Mouse (Mus musculus) cerebellum, adult (tissue): Measurements from ENCODE around the gene Lce1k.
"Not testable (repeated sequence)": the region's sequence is repeated elsewhere in the genome, so short reads cannot be mapped to it uniquely, and the experiment has no call there.

ENCODE experiments used
- ATAC-seq: cut with Nextera tagmentation; 2 replicates; pipeline ENCODE4 v1.9.2; 2017; ENCODE audit warnings: mild to moderate bottlenecking, moderate library complexity, mixed read lengths; ENCODE audit not compliant: insufficient number of reproducible peaks, low FRiP score, low TSS enrichment

The Lce1k gene

DNA sequence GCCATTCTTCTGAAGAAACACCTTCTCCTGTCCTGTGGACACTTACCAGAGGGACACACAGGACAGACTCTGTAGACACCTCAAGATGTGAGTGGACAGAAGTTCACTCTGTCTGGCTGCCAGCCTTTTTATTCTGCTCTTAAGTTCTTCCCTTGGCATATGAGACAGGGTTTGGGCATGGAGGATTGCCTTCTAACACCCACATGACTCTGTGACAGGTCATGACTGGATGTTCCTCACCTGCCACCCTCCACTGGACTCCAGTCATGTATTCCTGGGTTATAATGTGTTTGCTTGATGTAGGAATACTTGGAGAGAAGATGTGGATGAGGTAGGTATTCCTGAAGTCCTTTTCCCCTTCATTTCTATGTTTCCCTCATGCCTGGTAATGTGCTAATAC lies at the start of gene Lce1k:
Gene Lce1k (minus strand): TSS at position 101 of the 400 bp plus-strand sequence.
- no peak for ATAC-seq

DNA sequence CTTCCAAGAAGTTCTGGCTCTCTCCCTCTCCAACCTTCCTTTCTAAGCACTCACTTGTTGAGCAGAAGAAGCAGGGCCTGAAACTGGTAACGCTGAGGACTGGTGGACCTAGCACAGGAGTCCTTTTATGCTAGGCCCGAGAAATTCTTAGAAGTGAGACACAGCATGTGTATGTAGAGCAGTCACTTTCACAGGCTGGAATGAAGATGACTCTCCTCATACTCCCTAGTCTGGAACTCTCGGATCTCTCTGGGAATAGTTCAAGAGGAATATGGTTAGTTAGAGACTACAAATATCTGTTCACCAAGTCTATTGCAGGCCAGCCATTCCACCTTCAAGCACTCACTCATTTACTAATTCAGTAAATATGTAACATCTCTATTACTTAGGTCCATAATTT lies 43.5 kb upstream of the Lce1k start, which contains the start of gene Lce1l:
Gene Lce1l (minus strand): TSS at position 101 of the 400 bp plus-strand sequence.
- no peak for ATAC-seq

DNA sequence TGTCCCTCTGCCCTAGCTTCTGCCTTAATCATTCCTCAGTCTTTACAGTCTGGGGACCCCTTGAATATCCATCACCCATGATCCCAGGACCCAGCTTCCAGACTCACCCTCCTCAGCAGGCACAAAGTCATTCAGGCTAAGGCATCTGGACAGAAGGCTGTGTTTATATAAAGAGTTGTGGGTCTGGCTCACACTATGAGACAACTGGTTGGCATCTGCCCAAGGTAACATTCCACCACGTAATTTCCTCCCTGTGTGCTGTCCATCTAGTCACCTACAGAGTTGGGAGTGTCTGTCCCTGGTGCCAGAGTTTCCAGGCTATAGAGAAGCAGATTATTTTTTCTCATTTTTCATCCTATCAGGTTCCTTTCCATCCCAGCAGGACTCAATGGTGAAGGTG lies 19.4 kb upstream of the Lce1k start, which contains the start of gene Kprp:
Gene Kprp (minus strand): TSS at position 140 of the 400 bp plus-strand sequence.
- no peak; the same call in 1 of the 2 replicates for ATAC-seq

DNA sequence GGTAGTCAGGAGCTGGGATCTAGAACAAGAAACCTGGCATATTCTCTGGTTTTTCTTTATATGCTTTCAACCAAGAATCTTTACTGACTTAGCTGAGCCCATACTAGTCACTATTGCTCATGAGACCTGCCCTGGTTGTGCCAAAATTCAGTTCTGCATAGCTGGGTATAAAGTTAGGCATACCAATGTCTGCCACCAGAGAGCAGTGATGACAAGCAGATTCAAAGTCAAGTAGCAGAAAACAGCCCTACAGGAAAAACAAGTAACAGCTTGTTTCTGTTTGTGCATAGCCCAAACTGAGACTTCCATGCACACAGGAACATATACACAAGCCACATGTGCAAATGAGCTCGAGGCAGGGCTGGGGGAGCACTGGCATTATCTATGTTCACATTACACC lies 18.1 kb upstream of the Lce1k start:
- ATAC-seq, result no peak

DNA sequence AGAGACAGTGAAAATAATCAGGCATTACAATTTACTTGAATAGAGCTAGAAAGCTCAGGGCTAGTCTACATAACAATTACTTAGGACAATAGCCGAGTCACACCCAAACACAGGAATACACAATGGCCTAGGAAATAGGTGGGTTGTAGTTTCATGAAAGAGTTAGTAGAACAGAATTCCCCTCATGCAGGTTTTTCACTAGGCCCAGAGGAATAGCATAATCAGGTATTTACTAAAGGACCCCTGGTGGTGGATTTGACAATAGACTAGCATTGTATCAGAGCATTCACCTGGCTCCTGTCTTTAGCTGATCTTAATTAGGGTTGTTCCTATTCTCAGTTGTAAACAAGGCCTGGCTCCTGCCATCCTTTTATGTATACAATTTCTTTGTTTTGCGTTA lies 8.3 kb upstream of the Lce1k start:
- not testable (repeated sequence) for ATAC-seq

DNA sequence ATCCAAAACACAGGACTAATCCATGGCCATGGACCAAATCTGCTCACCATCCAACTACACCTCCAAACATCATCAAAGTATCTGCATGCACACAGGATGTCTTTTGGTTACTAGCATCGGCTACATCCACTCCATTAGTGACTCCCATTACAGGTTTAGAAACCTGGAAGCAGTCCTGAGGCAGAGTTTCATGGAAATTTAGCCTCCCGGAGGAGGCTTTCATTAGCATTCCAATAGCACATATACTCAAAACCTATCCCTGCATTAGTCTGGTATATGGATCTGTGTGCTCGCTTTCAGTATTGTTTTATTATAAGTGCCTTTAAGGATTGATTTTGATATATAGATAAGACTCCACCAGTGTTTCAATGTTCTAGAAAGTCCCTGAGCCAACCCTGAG lies 7.9 kb upstream of the Lce1k start:
- ATAC-seq, result no peak

DNA sequence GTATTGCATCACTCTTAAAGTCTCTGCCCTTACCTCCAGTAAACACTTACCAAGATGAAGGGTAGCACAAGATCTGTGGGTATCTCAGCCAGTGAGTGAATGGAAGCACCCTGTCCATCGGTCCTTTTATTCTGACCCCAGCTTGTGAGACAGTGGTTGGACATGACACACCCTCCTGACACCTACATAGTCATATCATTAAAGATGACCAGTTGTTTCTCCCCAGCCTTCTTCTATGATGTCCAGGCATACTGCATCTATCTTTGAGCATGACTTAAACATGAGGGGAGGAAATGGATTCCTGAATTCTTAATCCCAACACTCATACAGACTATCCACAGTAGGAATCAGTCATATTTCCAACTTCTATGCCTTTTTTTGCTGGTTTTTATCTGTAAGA lies 17.3 kb downstream of the Lce1k start, which contains the start of gene Lce1j:
Gene Lce1j (minus strand): TSS at position 101 of the 400 bp plus-strand sequence.
- ATAC-seq, result no peak

DNA sequence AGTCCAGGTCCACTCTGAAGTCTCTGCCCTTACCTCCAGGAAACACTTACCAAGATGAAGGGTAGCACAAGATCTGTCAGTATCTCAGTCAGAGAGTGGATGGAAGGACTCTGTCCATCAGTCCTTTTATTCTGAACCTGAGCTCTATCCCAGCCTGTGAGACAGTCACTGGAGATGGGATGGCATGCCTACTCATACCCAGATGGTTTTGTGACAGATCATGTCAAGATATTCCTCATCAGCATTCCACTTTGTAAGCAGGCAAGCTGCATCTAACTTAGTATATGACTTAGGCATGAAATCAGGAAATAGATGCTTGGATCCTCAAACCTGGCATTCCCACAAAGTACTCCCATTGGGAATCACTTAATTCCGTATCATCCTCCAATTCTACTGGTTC lies 28.9 kb downstream of the Lce1k start, which contains the start of gene Lce1i:
Gene Lce1i (minus strand): TSS at position 101 of the 400 bp plus-strand sequence.
- ATAC-seq, result no peak

DNA sequence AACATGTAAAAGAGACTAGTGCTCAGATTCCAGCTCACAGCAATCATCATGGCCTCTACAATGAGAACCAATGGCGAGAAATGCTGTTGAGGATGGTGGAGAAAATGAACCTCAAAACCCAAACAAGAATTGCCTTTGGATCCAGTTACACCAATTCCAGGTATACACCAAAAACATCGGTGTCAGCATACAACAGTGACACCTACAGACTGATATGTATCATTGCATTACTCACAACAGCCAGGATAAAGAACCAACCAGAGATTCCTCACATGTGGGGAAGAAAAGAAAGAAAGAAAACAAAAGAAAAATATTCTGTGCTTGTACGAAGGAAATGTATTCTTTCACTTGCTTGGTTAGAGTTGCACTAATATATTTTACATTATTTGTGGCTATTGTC lies 36.1 kb downstream of the Lce1k start:
- ATAC-seq, result no peak

DNA sequence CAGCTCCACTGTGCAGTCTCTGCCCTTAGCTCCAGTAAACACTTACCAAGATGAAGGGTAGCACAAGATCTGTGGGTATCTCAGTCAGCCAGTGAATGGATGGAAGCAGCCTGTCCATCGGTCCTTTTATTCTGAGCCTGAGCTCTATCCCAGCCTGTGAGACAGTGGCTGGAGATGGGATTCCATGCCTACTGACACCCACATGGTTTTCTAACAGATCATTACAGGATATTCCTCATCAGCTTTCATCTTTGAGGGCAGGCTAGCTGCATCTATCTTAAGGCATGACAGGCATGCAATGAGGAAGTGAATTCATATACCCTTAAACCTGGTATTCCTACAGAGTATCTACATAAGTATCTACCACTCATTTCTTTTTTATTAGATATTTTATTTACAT lies 42.7 kb downstream of the Lce1k start, which contains the start of gene Lce1h:
Gene Lce1h (minus strand): TSS at position 101 of the 400 bp plus-strand sequence.
- no peak for ATAC-seq
